Mouse (Mus musculus) G1E (cell line): ENCODE measurements around the gene Atf3. TPM values are rescaled to one million over a fixed set of nuclear protein-coding genes. Genes with fewer than 3 reads are reported as not detected.

Experiments
- ATAC-seq: 2 replicates; pipeline ENCODE4 v1.8.0; 2016; ENCODE audit warnings: mild to moderate bottlenecking; ENCODE audit not compliant: insufficient number of reproducible peaks, poor library complexity, low FRiP score, severe bottlenecking; ENCODE audit errors: extremely low read depth
- DNase-seq: peaks from one replicate; pipeline ENCODE4 v3.0.0; 2012; ENCODE audit warnings: low spot score
- H3K27me3 ChIP-seq: 2 replicates; pipeline ENCODE4 v1.6.1; 2012; ENCODE audit warnings: mild to moderate bottlenecking, low read length, inconsistent platforms; ENCODE audit not compliant: insufficient read depth
- H3K36me3 ChIP-seq: replicated peaks from 2 replicates; pipeline ENCODE3; 2012; ENCODE audit warnings: mild to moderate bottlenecking, inconsistent platforms
- H3K4me1 ChIP-seq: 2 replicates; pipeline ENCODE4 v1.6.1; 2012; ENCODE audit warnings: low read depth, low read length, inconsistent platforms, mixed read lengths; ENCODE audit not compliant: insufficient read depth
- H3K4me3 ChIP-seq: 2 replicates; pipeline ENCODE4 v1.5.1; 2012; ENCODE audit warnings: low read depth, mild to moderate bottlenecking, inconsistent platforms, low read length, moderate library complexity, mixed read lengths
- H3K9me3 ChIP-seq: replicated peaks from 2 replicates; pipeline ENCODE4 v1.6.1; 2012; ENCODE audit warnings: inconsistent platforms
- CTCF ChIP-seq: IDR thresholded peaks from 2 replicates; pipeline ENCODE4 v1.5.1; 2012; ENCODE audit warnings: low read depth, low read length, inconsistent platforms, mixed read lengths
- GATA1 ChIP-seq: IDR thresholded peaks from 2 replicates; pipeline ENCODE4 v1.6.1; 2012; ENCODE audit warnings: borderline replicate concordance, low read length, inconsistent platforms, mixed read lengths
- GATA2 ChIP-seq: IDR thresholded peaks from 2 replicates; pipeline ENCODE4 v1.6.1; 2012; ENCODE audit warnings: low read depth, low read length, inconsistent platforms, borderline replicate concordance
- POLR2AphosphoS5 ChIP-seq: IDR thresholded peaks from 2 replicates; pipeline ENCODE4 v1.6.1; 2012; ENCODE audit warnings: low read depth, low read length, inconsistent platforms; ENCODE audit not compliant: insufficient replicate concordance
- TAL1 ChIP-seq: conservative IDR thresholded peaks from 2 replicates; pipeline ENCODE4 v1.6.1; 2012; ENCODE audit warnings: low read depth, low read length, inconsistent platforms, mixed read lengths
- polyA plus RNA-seq: library from polyadenylated mRNA; stranded (reverse); fragments of >175 nt; gene quantifications from 2 replicates; pipeline ENCODE4 v1.2.3, GENCODE M21; 2012
- total RNA-seq, 2 experiments: library from RNA; stranded (forward) in 1 of 2; stranded (reverse) in 1 of 2; fragments of 200-1000 nt in 1 of 2; fragments of >200 nt in 1 of 2; fragmentation: Nextera tagmentation in 1 of 2; gene quantifications; 2 replicates each; pipeline ENCODE4 v1.2.3; 2014 to 2017

The Atf3 gene
- total and polyA plus RNA-seq, 3 experiments: 0.16 TPM; not detected in 2

DNA sequence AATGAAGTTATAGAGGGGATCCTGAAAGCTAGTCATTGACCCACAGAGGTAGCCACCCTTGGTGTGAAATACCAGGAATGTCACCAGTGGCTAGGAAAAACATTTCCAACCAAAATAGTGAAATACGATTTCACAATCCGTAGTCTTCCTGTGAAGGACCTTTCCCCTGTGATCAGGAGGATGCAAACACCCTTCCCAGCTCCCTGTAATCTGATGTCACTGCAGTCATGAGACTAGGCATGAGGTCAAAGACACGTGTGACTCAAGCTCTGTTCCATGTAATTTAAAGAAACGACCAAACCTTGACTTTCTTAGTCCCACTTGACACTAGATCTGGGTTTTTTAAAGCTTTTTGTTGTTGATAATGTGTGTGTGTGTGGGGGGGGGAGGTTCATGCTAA is 21.8 kb upstream of the Atf3 start:
- no peak for ATAC-seq
- no peak overlapping the region for H3K4me3 ChIP-seq

DNA sequence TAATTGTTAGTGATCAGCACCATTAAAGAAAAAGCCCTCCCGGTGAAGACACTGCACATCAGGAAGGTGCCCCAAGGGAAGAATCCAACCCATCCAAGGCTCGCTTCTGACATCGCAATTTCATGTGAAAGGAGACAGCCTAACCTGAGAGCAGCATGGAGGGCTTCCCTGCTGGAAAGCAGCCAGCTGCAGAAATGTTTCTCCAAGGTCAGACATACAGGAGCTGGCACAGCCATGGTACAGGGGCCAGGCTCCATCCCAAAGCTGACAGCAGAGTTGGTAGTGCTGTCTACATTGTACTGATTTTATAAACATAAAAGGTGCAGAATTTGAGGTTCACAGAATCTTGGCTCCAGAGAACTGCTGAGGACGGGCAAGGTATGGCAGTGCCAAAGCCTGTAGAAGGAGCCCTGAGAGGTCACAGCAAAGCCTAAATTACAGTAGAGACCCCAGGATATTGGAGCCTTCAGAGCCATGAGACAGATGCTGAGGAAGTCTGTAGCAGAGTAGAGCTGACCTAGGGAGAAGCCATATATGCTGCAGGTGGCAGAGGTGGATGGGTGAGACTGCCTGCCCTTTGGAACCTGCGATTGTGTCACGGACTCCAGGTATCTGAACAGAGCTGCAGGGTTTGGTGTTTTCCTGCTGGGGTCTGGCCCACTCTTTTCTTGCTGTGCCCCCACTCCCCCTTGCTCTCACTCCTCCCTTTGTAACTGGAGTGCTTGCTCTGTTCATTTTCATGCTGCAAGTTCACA is 18.1 kb upstream of the Atf3 start:
- Histone ChIP-seq H3K27me3 (no peaks in the 10 kb centered on the region; the same call in 1 of the 2 replicates), H3K4me3 (no peak overlapping the region), H3K4me1 (no peaks in the 10 kb centered on the region), H3K36me3 (no peaks in the 10 kb centered on the region), H3K9me3 (no peaks in the 10 kb centered on the region)
- DNase-seq: no peak
- ATAC-seq: no peak
- TF ChIP-seq POLR2AphosphoS5 (no peak), TAL1 (no peak), GATA1 (no peak)

More for the DNA sequence above, 21.8 kb upstream of the Atf3 start:
- Histone ChIP-seq H3K4me1 (no peaks in the 10 kb centered on the region), H3K27me3 (peaks cover 2% of the 10 kb centered on the region; the same call in 1 of the 2 replicates), H3K36me3 (no peaks in the 10 kb centered on the region), H3K9me3 (no peaks in the 10 kb centered on the region)
- no peak for DNase-seq
- TF ChIP-seq CTCF (no peak), GATA1 (no peak), GATA2 (no peak), TAL1 (no peak)

DNA sequence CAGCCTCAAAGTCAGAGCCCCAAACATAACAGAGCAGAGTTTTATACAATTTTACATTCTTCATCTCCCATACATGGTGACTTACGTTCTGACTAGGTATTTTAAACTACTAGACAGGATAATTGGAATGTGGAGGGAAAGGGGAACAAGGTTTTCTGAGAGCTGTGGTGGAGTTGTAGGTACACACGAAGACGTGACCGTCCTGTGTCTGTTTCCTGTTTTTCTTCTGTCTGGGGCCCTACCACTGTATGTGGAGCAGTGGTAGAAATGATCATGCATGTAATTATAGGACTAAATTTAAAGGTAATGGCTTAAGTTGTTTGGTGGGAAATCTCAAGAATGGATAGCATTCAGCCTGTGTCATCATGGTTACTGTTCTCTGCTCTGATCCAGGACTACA is 17.0 kb upstream of the Atf3 start:
- TF ChIP-seq CTCF: no peak
- no peak for TF ChIP-seq POLR2AphosphoS5
- no peak for TF ChIP-seq GATA1
- TF ChIP-seq TAL1: no peak
- no peak for TF ChIP-seq GATA2
- Histone ChIP-seq H3K4me3 (no peak overlapping the region), H3K36me3 (no peaks in the 10 kb centered on the region), H3K4me1 (no peaks in the 10 kb centered on the region), H3K27me3 (no peaks in the 10 kb centered on the region; the same call in 1 of the 2 replicates), H3K9me3 (no peaks in the 10 kb centered on the region)
- DNase-seq: no peak
- ATAC-seq: no peak

DNA sequence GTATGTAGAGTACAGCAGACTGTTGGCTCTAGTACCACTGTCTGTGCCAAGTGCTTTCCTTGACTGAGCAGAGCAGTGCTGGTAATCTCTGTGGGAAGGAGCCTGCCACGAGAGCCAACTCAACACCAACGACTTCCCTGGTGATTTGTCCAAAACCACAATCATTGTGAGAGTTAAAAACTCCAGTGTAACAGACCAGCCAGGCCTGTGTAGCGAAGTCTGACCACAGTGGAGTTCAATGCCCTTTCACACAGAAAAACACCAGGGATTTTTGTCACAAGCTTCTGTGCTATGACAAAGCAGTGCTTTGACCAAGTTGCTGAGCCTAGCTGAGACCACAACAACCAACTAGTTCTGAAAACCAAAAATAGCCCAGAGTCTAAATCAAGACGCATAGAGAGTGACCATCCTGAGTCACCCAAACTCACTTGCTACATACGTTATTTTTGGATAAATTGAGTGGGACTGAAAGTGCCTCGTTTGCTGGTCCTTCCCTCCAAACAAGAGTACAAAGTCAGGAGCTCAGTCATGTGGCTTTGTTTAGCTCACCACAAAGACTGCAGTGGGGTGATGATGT is 12.6 kb upstream of the Atf3 start:
- Histone ChIP-seq H3K36me3 (no peaks in the 10 kb centered on the region), H3K4me3 (no peak overlapping the region), H3K4me1 (peaks cover 6% of the 10 kb centered on the region), H3K9me3 (no peaks in the 10 kb centered on the region), H3K27me3 (no peaks in the 10 kb centered on the region)
- no peak for TF ChIP-seq POLR2AphosphoS5
- TF ChIP-seq TAL1: no peak
- DNase-seq (no peak), ATAC-seq (no peak)

DNA sequence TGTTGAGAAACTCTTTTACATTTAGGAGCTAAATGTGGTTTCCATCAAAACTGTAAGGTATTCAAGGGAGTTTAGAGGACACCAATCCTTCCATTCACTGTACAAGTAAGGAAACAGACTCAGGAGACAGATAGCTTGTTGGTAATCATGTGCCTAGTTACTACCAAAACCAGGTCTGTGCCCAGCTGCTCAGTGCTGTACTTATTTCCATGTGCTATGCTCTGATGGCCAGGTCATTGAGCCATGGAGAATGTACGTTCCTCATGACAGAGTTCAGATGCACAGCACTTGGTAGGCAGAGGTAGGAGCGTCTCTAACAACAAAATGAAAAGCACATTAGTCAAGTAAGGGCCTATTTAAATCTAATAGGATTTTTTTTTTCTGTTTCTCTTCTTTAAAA is 8.7 kb upstream of the Atf3 start:
- H3K27me3 ChIP-seq: peaks cover 4% of the 10 kb centered on the region; the same call in 1 of the 2 replicates
- ATAC-seq: no peak
- H3K4me1 ChIP-seq: peaks cover 29% of the 10 kb centered on the region
- H3K36me3 ChIP-seq: no peaks in the 10 kb centered on the region
- H3K9me3 ChIP-seq: no peaks in the 10 kb centered on the region
- TF ChIP-seq TAL1 (no peak), CTCF (no peak), POLR2AphosphoS5 (no peak), GATA2 (no peak), GATA1 (no peak)
- DNase-seq: no peak
- H3K4me3 ChIP-seq: no peak overlapping the region

DNA sequence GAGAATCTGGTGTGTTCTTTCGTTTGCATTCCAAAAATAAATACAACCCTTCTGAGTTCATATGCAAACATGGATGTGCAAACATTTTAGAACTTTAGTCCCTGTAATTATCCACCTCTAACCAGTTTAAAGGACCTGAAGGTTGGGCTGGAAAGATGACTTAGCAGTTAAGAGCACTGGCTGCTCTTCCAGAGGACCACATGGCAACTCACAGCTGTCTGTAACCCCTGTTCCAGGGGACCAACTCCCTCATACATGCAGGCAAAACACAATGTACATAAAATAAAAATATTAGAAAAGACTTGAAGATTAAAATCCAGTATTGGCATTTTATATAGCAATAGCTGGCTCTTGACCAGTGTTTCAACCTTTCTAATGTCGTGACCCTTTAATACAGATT is 7.9 kb upstream of the Atf3 start:
- Histone ChIP-seq H3K36me3 (no peaks in the 10 kb centered on the region), H3K4me3 (no peak overlapping the region), H3K9me3 (no peaks in the 10 kb centered on the region), H3K4me1 (peaks cover 29% of the 10 kb centered on the region), H3K27me3 (peaks cover 10% of the 10 kb centered on the region; the same call in 1 of the 2 replicates)
- DNase-seq (no peak), ATAC-seq (no peak)
- TF ChIP-seq GATA2: no peak
- no peak for TF ChIP-seq POLR2AphosphoS5
- TF ChIP-seq GATA1: no peak
- no peak for TF ChIP-seq CTCF
- TF ChIP-seq TAL1: no peak
